Mouse (Mus musculus) ES-Bruce4 (cell line): ENCODE measurements around the gene Pomp.

Experiments
- CTCF ChIP-seq: IDR thresholded peaks from one replicate; pipeline ENCODE4 v1.8.1; 2011; ENCODE audit warnings: low read depth, low read length
- EP300 ChIP-seq: IDR thresholded peaks from 2 replicates; pipeline ENCODE4 v1.6.1; 2011; ENCODE audit warnings: low read depth, low read length; ENCODE audit not compliant: insufficient read depth

- TF ChIP-seq EP300 (0 out of 2 replicates have a peak, but pooled peaks have one; percentile 17), CTCF (no peak)
Observed at GRCm38 (mm10) chr5:147834841-147835500, 25.3 kb upstream of the Pomp start.
